Mouse (Mus musculus) liver, embryonic 13.5 days (tissue): ENCODE measurements around the gene Fam118b. TPM values are rescaled to one million over a fixed set of nuclear protein-coding genes. Genes with fewer than 3 reads are reported as not detected.

Experiments
- ATAC-seq: fragments of 200-750 bp; cut with Nextera tagmentation; 2 replicates; pipeline ENCODE4 v1.8.0; 2017; ENCODE audit warnings: low read depth, mild to moderate bottlenecking, moderate number of reproducible peaks, moderate library complexity
- DNase-seq: peaks from one replicate; pipeline ENCODE4 v3.0.0; 2022
- H3K27ac ChIP-seq: fragments of 300-500 bp; sonication (generic); 2 replicates; pipeline ENCODE4 v1.5.1; 2015; ENCODE audit warnings: moderate library complexity, mild to moderate bottlenecking, inconsistent platforms
- H3K27me3 ChIP-seq: fragments of 300-500 bp; sonication (generic); 2 replicates; pipeline ENCODE4 v1.6.1; 2015; ENCODE audit warnings: mild to moderate bottlenecking, inconsistent platforms
- H3K36me3 ChIP-seq: fragments of 300-500 bp; sonication (generic); 2 replicates; pipeline ENCODE4 v1.6.1; 2015; ENCODE audit warnings: mild to moderate bottlenecking, inconsistent platforms
- H3K4me1 ChIP-seq: fragments of 300-500 bp; sonication (generic); replicated peaks from 2 replicates; pipeline ENCODE4 v1.6.1; 2015; ENCODE audit warnings: inconsistent platforms
- H3K4me2 ChIP-seq: fragments of 300-500 bp; sonication (generic); 2 replicates; pipeline ENCODE4 v1.6.1; 2015; ENCODE audit warnings: inconsistent platforms, mild to moderate bottlenecking, moderate library complexity
- H3K4me3 ChIP-seq: fragments of 300-500 bp; sonication (generic); replicated peaks from 2 replicates; pipeline ENCODE4 v1.5.1; 2015; ENCODE audit warnings: mild to moderate bottlenecking, inconsistent platforms
- H3K9ac ChIP-seq: fragments of 300-500 bp; sonication (generic); 2 replicates; pipeline ENCODE4 v1.6.1; 2015; ENCODE audit warnings: mild to moderate bottlenecking, inconsistent platforms
- H3K9me3 ChIP-seq: fragments of 300-500 bp; sonication (generic); replicated peaks from 2 replicates; pipeline ENCODE4 v1.6.1; 2016; ENCODE audit warnings: inconsistent platforms
- WGBS: fragments of 180-500 bp; shearing (Covaris S2); methylation state at CpG from one replicate; pipeline ENCODE4 v1.1.7; 2015; ENCODE audit not compliant: insufficient replicate concordance; 5-methylcytosine and 5-hydroxymethylcytosine counted together
- polyA plus RNA-seq: library from polyadenylated mRNA; unstranded; fragments of >200 nt; fragmentation: Nextera tagmentation; extraction: Ambion mirVana; gene quantifications from 2 replicates; pipeline ENCODE4 v1.2.1, GENCODE M21; 2015

Fam118b gene
- polyA plus RNA-seq, 1 experiment from 2014 or later: 16.9 TPM

GRCm38 (mm10) chr9:35211573-35212511, 55.8 kb downstream of the Fam118b start:
- Histone ChIP-seq H3K27ac (peak overlapping the region; percentile 75), H3K36me3 (peaks cover 73% of the 10 kb centered on the region), H3K4me1 (peaks cover 25% of the 10 kb centered on the region), H3K9me3 (no peaks in the 10 kb centered on the region), H3K9ac (peak overlapping the region; percentile 86), H3K4me3 (peak overlapping the region; percentile 89), H3K27me3 (no peaks in the 10 kb centered on the region), H3K4me2 (peak overlapping the region; percentile 80)
- WGBS: 29% methylated on average over 26 of the region's 26 CpGs
- DNase-seq: no peak
- no peak for ATAC-seq

GRCm38 (mm10) chr9:35210542-35211474, 56.8 kb downstream of the Fam118b start, which contains the start of gene Foxred1:
TSS of gene Foxred1 (minus strand) at chr9:35211055.
- WGBS: under 1% methylated on average over 72 of the region's 72 CpGs
- H3K4me3 ChIP-seq: peak within 1 kb of the TSS; percentile 89
- no peaks in the 10 kb centered on the region for H3K9me3 ChIP-seq
- ATAC-seq: peak; percentile 99
- H3K36me3 ChIP-seq: peaks cover 74% of the 10 kb centered on the region
- H3K4me2 ChIP-seq: peak within 1 kb of the TSS; percentile 95
- peak; percentile 99 for DNase-seq
- no peaks in the 10 kb centered on the region for H3K27me3 ChIP-seq
- H3K9ac ChIP-seq: peak within 1 kb of the TSS; percentile 90
- H3K4me1 ChIP-seq: peaks cover 25% of the 10 kb centered on the region
- peak within 1 kb of the TSS; percentile 84 for H3K27ac ChIP-seq

- Histone ChIP-seq H3K9me3 (no peaks in the 10 kb centered on the region), H3K4me1 (peaks cover 47% of the 10 kb centered on the region), H3K27ac (no peak overlapping the region), H3K4me3 (no peak overlapping the region), H3K27me3 (no peaks in the 10 kb centered on the region), H3K9ac (no peak overlapping the region), H3K4me2 (no peak overlapping the region), H3K36me3 (peaks cover 53% of the 10 kb centered on the region)
- ATAC-seq (no peak), DNase-seq (no peak)
- WGBS: 79% methylated on average over 2 of the region's 2 CpGs
Measured at GRCm38 (mm10) chr9:35204421-35204820, 63.2 kb downstream of the Fam118b start.

GRCm38 (mm10) chr9:35203536-35203935, 64.1 kb downstream of the Fam118b start:
- Histone ChIP-seq H3K27me3 (no peaks in the 10 kb centered on the region), H3K27ac (0 out of 2 replicates have a peak overlapping the region, but pooled peaks have one; percentile 4), H3K9ac (no peak overlapping the region), H3K4me2 (no peak overlapping the region), H3K4me3 (no peak overlapping the region), H3K4me1 (peaks cover 50% of the 10 kb centered on the region), H3K9me3 (no peaks in the 10 kb centered on the region), H3K36me3 (peaks cover 45% of the 10 kb centered on the region)
- 27% methylated on average over 3 of the region's 3 CpGs for WGBS
- DNase-seq (no peak), ATAC-seq (no peak)

GRCm38 (mm10) chr9:35200529-35201060, 67.0 kb downstream of the Fam118b start:
- peak; percentile 74 for ATAC-seq
- Histone ChIP-seq H3K27me3 (no peaks in the 10 kb centered on the region), H3K4me1 (peaks cover 54% of the 10 kb centered on the region)

GRCm38 (mm10) chr9:35199772-35200471, 67.7 kb downstream of the Fam118b start, which contains the start of the genes Srpr and Tirap:
TSS of gene Srpr (plus strand) at chr9:35200175.
TSS of gene Tirap (minus strand) at chr9:35200291.
- WGBS: under 1% methylated on average over 44 of the region's 44 CpGs
- no peaks in the 10 kb centered on the region for H3K27me3 ChIP-seq
- H3K27ac ChIP-seq: peak within 1 kb of the TSS; percentile 68
- DNase-seq: peak; percentile 88
- peaks cover 9% of the 10 kb centered on the region for H3K36me3 ChIP-seq
- peaks cover 54% of the 10 kb centered on the region for H3K4me1 ChIP-seq
- peak within 1 kb of the TSS; percentile 88 for H3K4me2 ChIP-seq
- H3K9ac ChIP-seq: peak within 1 kb of the TSS; percentile 84
- H3K9me3 ChIP-seq: no peaks in the 10 kb centered on the region
- peak; percentile 89 for ATAC-seq
- peak within 1 kb of the TSS; percentile 74 for H3K4me3 ChIP-seq

More at GRCm38 (mm10) chr9:35200529-35201060, 67.0 kb downstream of the Fam118b start:
- Histone ChIP-seq H3K9me3 (no peaks in the 10 kb centered on the region), H3K27ac (peak overlapping the region; percentile 68), H3K9ac (peak overlapping the region; percentile 84), H3K36me3 (peaks cover 15% of the 10 kb centered on the region), H3K4me2 (peak overlapping the region; percentile 88), H3K4me3 (peak overlapping the region; percentile 74)
- 15% methylated on average over 9 of the region's 9 CpGs for WGBS
- DNase-seq: peak; percentile 59

GRCm38 (mm10) chr9:35198945-35199771, 68.4 kb downstream of the Fam118b start:
- no peak; the same call in 1 of the 2 replicates for ATAC-seq
- 21% methylated on average over 18 of the region's 18 CpGs for WGBS
- H3K27me3 ChIP-seq: no peaks in the 10 kb centered on the region
- peak overlapping the region; percentile 88 for H3K4me2 ChIP-seq
- peak overlapping the region; percentile 68 for H3K27ac ChIP-seq
- H3K36me3 ChIP-seq: peaks cover 1% of the 10 kb centered on the region
- peaks cover 50% of the 10 kb centered on the region for H3K4me1 ChIP-seq
- H3K4me3 ChIP-seq: peak overlapping the region; percentile 74
- no peaks in the 10 kb centered on the region for H3K9me3 ChIP-seq
- DNase-seq: no peak
- peak overlapping the region; percentile 84 for H3K9ac ChIP-seq

GRCm38 (mm10) chr9:35198351-35198750, 69.3 kb downstream of the Fam118b start:
- ATAC-seq: no peak
- H3K9ac ChIP-seq: 0 out of 2 replicates have a peak overlapping the region, but pooled peaks have one; percentile 84
- H3K4me2 ChIP-seq: peak overlapping the region; percentile 88
- 79% methylated on average over 10 of the region's 10 CpGs for WGBS
- no peak for DNase-seq
- H3K27ac ChIP-seq: 0 out of 2 replicates have a peak overlapping the region, but pooled peaks have one; percentile 11
- no peaks in the 10 kb centered on the region for H3K36me3 ChIP-seq
- no peak overlapping the region for H3K4me3 ChIP-seq
- no peaks in the 10 kb centered on the region for H3K9me3 ChIP-seq
- H3K27me3 ChIP-seq: no peaks in the 10 kb centered on the region
- H3K4me1 ChIP-seq: peaks cover 43% of the 10 kb centered on the region

- Histone ChIP-seq H3K4me3 (no peak overlapping the region), H3K4me2 (no peak overlapping the region), H3K36me3 (no peaks in the 10 kb centered on the region), H3K4me1 (peaks cover 36% of the 10 kb centered on the region), H3K9me3 (no peaks in the 10 kb centered on the region), H3K27ac (no peak overlapping the region), H3K27me3 (no peaks in the 10 kb centered on the region), H3K9ac (no peak overlapping the region)
- ATAC-seq: no peak
- WGBS: 81% methylated on average over 3 of the region's 3 CpGs
- no peak for DNase-seq
Measured at GRCm38 (mm10) chr9:35197625-35198024, 70.0 kb downstream of the Fam118b start.
